Mouse (Mus musculus) neural tube, embryonic 15.5 days (tissue): ENCODE measurements around the gene Gm21972. TPM values are rescaled to one million over a fixed set of nuclear protein-coding genes. Genes with fewer than 3 reads are reported as not detected.

Experiments used
- ATAC-seq: fragments of 200-750 bp; cut with Nextera tagmentation; 2 replicates; pipeline ENCODE4 v1.8.0; 2017; ENCODE audit warnings: mild to moderate bottlenecking, moderate TSS enrichment, moderate library complexity; ENCODE audit not compliant: low FRiP score
- H3K27ac ChIP-seq: fragments of 300-500 bp; sonication (generic); replicated peaks from 2 replicates; pipeline ENCODE4 v1.5.1; 2015; ENCODE audit warnings: mild to moderate bottlenecking, inconsistent platforms
- H3K27me3 ChIP-seq: fragments of 300-500 bp; sonication (generic); replicated peaks from 2 replicates; pipeline ENCODE4 v1.6.1; 2015; ENCODE audit warnings: inconsistent platforms
- H3K36me3 ChIP-seq: fragments of 300-500 bp; sonication (generic); 2 replicates; pipeline ENCODE4 v1.6.1; 2015; ENCODE audit warnings: inconsistent platforms
- H3K4me1 ChIP-seq: fragments of 300-500 bp; sonication (generic); 2 replicates; pipeline ENCODE4 v1.6.1; 2015; ENCODE audit warnings: inconsistent platforms
- H3K4me2 ChIP-seq: fragments of 300-500 bp; sonication (generic); 2 replicates; pipeline ENCODE4 v1.6.1; 2015; ENCODE audit warnings: inconsistent platforms, mild to moderate bottlenecking, moderate library complexity
- H3K4me3 ChIP-seq: fragments of 300-500 bp; sonication (generic); replicated peaks from 2 replicates; pipeline ENCODE4 v1.5.1; 2015; ENCODE audit warnings: mild to moderate bottlenecking, inconsistent platforms
- H3K9ac ChIP-seq: fragments of 300-500 bp; sonication (generic); replicated peaks from 2 replicates; pipeline ENCODE4 v1.6.1; 2015; ENCODE audit warnings: mild to moderate bottlenecking, inconsistent platforms
- H3K9me3 ChIP-seq: fragments of 300-500 bp; sonication (generic); replicated peaks from 2 replicates; pipeline ENCODE4 v1.6.1; 2016; ENCODE audit warnings: inconsistent platforms
- WGBS: fragments of 180-500 bp; shearing (Covaris S2); methylation state at CpG from one replicate; pipeline ENCODE4 v1.1.7; 2015; ENCODE audit warnings: mixed read lengths; 5-methylcytosine and 5-hydroxymethylcytosine counted together
- polyA plus RNA-seq: library from polyadenylated mRNA; unstranded; fragments of >200 nt; fragmentation: Nextera tagmentation; extraction: Ambion mirVana; gene quantifications from 2 replicates; pipeline ENCODE4 v1.2.1, GENCODE M21; 2015

Gene Gm21972
- polyA plus RNA-seq = 1.2 TPM in 1 of 2 replicates, not detected in the other

DNA sequence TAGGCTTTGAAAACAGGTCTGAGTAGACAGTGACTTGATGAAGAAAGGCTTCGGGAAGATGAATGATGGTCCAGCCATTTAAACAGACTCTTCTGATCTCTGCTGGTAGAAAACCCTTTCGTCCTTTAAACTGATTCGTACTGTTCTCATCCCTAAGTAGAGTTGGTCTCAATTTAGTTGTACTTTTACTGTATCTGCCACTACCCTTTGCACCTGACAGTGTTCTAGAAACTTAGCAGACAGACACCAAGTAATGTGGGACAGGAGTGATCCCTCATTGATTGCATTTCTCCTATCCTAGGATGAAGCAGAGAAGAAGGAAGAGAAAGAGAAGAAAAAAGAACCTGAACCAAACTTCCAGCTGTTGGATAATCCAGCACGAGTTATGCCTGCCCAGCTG lies at the start of gene Gm21972:
Gene Gm21972, plus strand, starts transcription at position 301 of the 400 bp plus-strand sequence.
- Histone ChIP-seq H3K4me1 (no peaks in the 10 kb centered on the region), H3K36me3 (peaks cover 80% of the 10 kb centered on the region), H3K4me3 (no peak within 1 kb of the TSS), H3K9ac (no peak within 1 kb of the TSS), H3K27ac (no peak within 1 kb of the TSS), H3K27me3 (no peaks in the 10 kb centered on the region), H3K9me3 (no peaks in the 10 kb centered on the region), H3K4me2 (no peak within 1 kb of the TSS)
- 96% methylated on average over 4 of the region's 4 CpGs for WGBS
- no peak for ATAC-seq

DNA sequence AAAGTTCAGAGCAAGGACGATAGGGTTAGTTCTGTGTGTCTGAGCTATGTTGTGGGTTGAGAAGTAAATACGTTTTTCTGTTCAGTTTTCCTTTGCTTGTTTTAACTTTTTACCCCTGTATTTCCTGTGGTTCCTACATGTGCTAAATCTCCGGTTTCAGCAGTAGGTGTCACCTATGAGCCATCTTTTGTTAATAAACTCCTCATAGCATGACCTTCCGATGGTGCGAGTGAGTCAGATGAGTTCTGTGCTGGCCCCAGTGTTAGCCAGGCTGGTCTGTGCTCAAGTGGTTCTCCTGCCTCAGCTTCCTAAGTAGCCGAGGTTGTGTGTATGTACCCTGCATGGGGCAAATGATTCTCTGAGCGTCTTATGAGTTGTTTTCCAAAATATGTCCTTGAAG lies 39.0 kb upstream of the Gm21972 start:
- no peak for ATAC-seq
- Histone ChIP-seq H3K9ac (no peak overlapping the region), H3K4me2 (no peak overlapping the region), H3K4me1 (no peaks in the 10 kb centered on the region), H3K36me3 (peaks cover 67% of the 10 kb centered on the region), H3K27ac (no peak overlapping the region), H3K4me3 (no peak overlapping the region), H3K27me3 (no peaks in the 10 kb centered on the region), H3K9me3 (no peaks in the 10 kb centered on the region)
- 88% methylated on average over 7 of the region's 7 CpGs for WGBS

DNA sequence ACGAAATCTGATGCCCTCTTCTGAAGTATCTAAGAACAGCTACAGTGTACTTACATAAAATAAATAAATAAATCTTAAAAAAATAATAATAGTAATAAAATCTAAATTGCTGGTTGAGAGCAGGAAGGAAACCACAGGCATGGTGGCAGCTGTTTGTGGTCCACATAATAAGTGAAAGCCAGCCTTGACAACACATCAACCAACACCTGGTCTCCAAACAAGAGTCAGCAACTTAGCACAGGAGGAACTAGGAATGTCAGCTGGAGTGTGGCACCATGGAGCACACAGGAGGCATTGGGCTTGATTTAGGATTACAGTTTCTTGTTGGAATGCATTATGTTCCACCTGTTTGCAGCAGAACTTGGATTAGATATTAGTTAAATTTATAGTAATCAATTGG lies 28.4 kb upstream of the Gm21972 start:
- H3K36me3 ChIP-seq = 0 out of 2 replicates have a peak, but pooled peaks cover 2% of the 10 kb centered on the region
- H3K4me1 ChIP-seq = no peaks in the 10 kb centered on the region
- no peaks in the 10 kb centered on the region for H3K9me3 ChIP-seq
- no peak overlapping the region for H3K27ac ChIP-seq
- no peak overlapping the region for H3K4me3 ChIP-seq
- no peak overlapping the region for H3K9ac ChIP-seq
- 100% methylated on average over 1 of the region's 1 CpGs for WGBS
- no peak overlapping the region for H3K4me2 ChIP-seq
- no peak for ATAC-seq
- H3K27me3 ChIP-seq = no peaks in the 10 kb centered on the region

GRCm38 (mm10) chr1:86111779-86112178 lies 21.7 kb upstream of the Gm21972 start, which contains the start of gene Htr2b:
Gene Htr2b, minus strand, starts transcription at chr1:86111970.
- H3K9ac ChIP-seq = no peak within 1 kb of the TSS
- WGBS = 56% methylated on average over 6 of the region's 6 CpGs
- H3K9me3 ChIP-seq = no peaks in the 10 kb centered on the region
- H3K4me2 ChIP-seq = no peak within 1 kb of the TSS
- H3K36me3 ChIP-seq = peaks cover 7% of the 10 kb centered on the region
- no peak within 1 kb of the TSS for H3K27ac ChIP-seq
- no peaks in the 10 kb centered on the region for H3K27me3 ChIP-seq
- no peak for ATAC-seq
- no peak within 1 kb of the TSS for H3K4me3 ChIP-seq
- H3K4me1 ChIP-seq = no peaks in the 10 kb centered on the region

GRCm38 (mm10) chr1:86114141-86114540 lies 19.3 kb upstream of the Gm21972 start:
- no peak overlapping the region for H3K9ac ChIP-seq
- H3K9me3 ChIP-seq = no peaks in the 10 kb centered on the region
- no peak overlapping the region for H3K27ac ChIP-seq
- H3K4me2 ChIP-seq = no peak overlapping the region
- 93% methylated on average over 3 of the region's 3 CpGs for WGBS
- H3K4me3 ChIP-seq = no peak overlapping the region
- H3K27me3 ChIP-seq = no peaks in the 10 kb centered on the region
- peaks cover 26% of the 10 kb centered on the region for H3K36me3 ChIP-seq
- H3K4me1 ChIP-seq = no peaks in the 10 kb centered on the region
- ATAC-seq = no peak

- H3K27ac ChIP-seq = no peak overlapping the region
- no peak overlapping the region for H3K9ac ChIP-seq
- no peaks in the 10 kb centered on the region for H3K4me1 ChIP-seq
- H3K4me3 ChIP-seq = no peak overlapping the region
- H3K36me3 ChIP-seq = peaks cover 49% of the 10 kb centered on the region
- H3K4me2 ChIP-seq = no peak overlapping the region
- H3K27me3 ChIP-seq = no peaks in the 10 kb centered on the region
- WGBS = 90% methylated on average over 4 of the region's 4 CpGs
- H3K9me3 ChIP-seq = no peaks in the 10 kb centered on the region
- no peak for ATAC-seq
These were observed 13.9 kb upstream of the Gm21972 start for GRCm38 (mm10) chr1:86119549-86119948.

DNA sequence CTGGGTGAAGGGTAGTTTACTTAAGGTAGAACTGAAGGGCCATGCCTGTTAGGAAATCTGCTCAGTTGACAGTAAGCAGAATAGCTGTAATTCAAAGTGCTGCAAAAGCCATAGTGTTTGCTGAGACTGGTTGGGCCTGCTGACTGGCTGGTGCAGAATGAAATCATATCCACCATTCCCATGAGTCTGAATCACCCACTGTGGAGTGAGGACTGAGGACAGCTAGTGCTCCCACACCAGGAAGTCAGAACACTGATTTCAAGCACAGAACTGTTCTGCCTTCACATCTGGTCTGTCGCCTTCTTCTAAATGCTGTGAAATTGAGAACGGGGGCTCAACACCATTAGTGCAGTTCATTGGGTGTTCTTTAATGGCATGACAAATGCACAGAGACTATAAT lies 7.4 kb upstream of the Gm21972 start:
- no peak overlapping the region for H3K4me2 ChIP-seq
- no peak for ATAC-seq
- no peak overlapping the region for H3K4me3 ChIP-seq
- H3K9ac ChIP-seq = no peak overlapping the region
- H3K27me3 ChIP-seq = no peaks in the 10 kb centered on the region
- no peaks in the 10 kb centered on the region for H3K9me3 ChIP-seq
- H3K36me3 ChIP-seq = peaks cover 65% of the 10 kb centered on the region
- no peak overlapping the region for H3K27ac ChIP-seq
- no peaks in the 10 kb centered on the region for H3K4me1 ChIP-seq
- 93% methylated on average over 2 of the region's 2 CpGs for WGBS

- ATAC-seq = no peak
- Histone ChIP-seq H3K9me3 (no peaks in the 10 kb centered on the region), H3K4me2 (no peak overlapping the region), H3K4me3 (no peak overlapping the region), H3K4me1 (no peaks in the 10 kb centered on the region), H3K27ac (no peak overlapping the region), H3K36me3 (peaks cover 75% of the 10 kb centered on the region), H3K27me3 (no peaks in the 10 kb centered on the region), H3K9ac (no peak overlapping the region)
- whole genome bisulfite sequencing = 88% methylated on average over 6 of the region's 6 CpGs
These were observed 1.9 kb downstream of the Gm21972 start for GRCm38 (mm10) chr1:86135315-86135714.

DNA sequence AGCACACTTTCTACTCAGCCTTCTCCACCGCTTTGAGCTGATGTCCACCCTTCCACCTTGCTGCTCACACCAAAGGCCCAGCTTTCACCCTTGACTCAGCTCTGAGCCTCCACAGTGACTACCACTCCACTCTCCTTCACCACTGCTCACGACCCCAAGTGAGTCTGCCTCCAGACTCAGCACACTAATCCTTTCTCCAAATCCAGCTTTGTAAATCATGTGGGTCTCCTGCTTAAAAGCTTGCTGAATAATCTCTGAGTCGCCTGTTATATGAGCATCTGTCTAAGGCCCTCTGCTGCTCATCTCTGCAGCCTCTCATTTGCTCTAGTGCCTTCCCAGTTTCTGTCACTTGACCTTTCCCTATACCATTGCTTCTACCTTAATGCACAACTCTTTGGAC lies 7.6 kb downstream of the Gm21972 start:
- Histone ChIP-seq H3K4me1 (no peaks in the 10 kb centered on the region), H3K36me3 (peaks cover 52% of the 10 kb centered on the region), H3K27me3 (no peaks in the 10 kb centered on the region), H3K9ac (no peak overlapping the region), H3K4me2 (no peak overlapping the region), H3K27ac (no peak overlapping the region), H3K4me3 (no peak overlapping the region), H3K9me3 (no peaks in the 10 kb centered on the region)
- ATAC-seq = no peak
- WGBS = 96% methylated on average over 3 of the region's 3 CpGs

DNA sequence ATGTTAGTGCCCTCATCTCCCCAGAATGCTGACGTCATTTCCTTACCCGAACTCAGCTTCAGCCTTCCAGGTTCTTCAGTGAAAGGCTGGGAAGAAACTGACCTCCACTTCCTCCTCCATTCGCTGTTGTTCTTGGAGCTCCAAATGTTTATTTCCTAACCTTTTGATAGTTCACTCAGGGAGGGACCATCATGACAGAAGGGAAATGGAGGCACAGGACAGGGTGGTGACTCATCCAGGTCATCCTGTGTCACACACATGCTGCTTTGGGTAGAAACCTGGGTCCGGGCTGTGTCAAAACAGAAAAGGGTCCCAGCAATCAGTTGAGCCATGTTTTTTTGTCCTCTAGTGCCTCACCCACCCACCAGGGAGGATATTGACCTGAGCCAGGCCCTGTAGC lies 9.7 kb downstream of the Gm21972 start:
- H3K9me3 ChIP-seq = no peaks in the 10 kb centered on the region
- H3K4me3 ChIP-seq = no peak overlapping the region
- H3K27me3 ChIP-seq = no peaks in the 10 kb centered on the region
- ATAC-seq = no peak
- peaks cover 34% of the 10 kb centered on the region for H3K36me3 ChIP-seq
- H3K4me2 ChIP-seq = no peak overlapping the region
- H3K9ac ChIP-seq = no peak overlapping the region
- no peak overlapping the region for H3K27ac ChIP-seq
- WGBS = 84% methylated on average over 4 of the region's 4 CpGs
- H3K4me1 ChIP-seq = no peaks in the 10 kb centered on the region

DNA sequence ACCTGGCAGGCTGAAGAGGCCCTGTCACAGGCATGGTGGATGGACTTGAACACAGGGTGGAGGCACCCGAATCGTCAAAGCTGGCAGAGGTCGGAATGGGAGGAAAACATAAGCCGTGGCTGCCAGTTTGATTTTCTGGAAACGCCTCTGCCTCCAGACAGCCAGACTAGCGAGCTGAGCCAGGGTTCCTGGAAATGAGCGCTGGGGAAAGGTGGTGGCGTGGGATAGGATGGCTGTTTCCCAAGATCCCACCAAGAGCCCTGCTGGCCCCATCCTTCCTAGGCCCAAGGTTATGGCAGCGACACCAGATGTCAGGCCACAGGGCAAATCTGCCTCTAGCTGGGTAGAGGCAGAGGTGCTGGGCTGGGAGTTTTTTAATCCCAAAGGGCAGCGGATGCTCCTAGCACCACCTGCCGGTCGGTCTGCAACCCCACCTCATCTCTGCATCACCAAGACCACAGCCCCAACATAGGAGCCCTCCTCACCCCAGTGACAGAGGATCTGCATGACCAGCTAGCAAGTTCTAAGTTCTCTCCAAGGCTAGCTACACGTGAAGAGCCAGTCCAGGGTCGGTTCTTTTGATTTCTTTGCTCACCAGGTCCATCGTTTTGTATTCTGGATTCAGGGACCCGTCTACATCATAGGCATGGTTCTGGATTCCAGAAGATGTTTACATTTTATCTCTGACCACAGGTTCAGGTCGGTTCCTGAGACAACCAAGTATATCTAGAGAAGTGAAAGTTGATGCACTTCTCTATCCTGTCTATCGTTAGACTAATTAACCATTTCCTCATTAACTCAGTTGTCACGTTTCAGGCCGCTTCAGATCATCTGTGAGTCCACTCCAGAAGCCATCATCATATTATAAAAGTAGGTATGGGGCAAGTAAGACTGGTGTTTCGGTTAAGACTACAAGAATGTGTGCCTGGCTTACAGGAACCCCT lies 10.8 kb downstream of the Gm21972 start:
- Histone ChIP-seq H3K36me3 (peaks cover 25% of the 10 kb centered on the region; the same call in 1 of the 2 replicates), H3K27ac (no peak overlapping the region), H3K9me3 (no peaks in the 10 kb centered on the region), H3K9ac (no peak overlapping the region), H3K4me2 (no peak overlapping the region), H3K4me1 (no peaks in the 10 kb centered on the region), H3K27me3 (no peaks in the 10 kb centered on the region), H3K4me3 (no peak overlapping the region)
- ATAC-seq = no peak
- WGBS = 81% methylated on average over 21 of the region's 21 CpGs

GRCm38 (mm10) chr1:86146293-86146692 lies 12.9 kb downstream of the Gm21972 start:
- H3K27ac ChIP-seq = no peak overlapping the region
- H3K4me2 ChIP-seq = no peak overlapping the region
- no peak overlapping the region for H3K4me3 ChIP-seq
- WGBS = 75% methylated on average over 5 of the region's 5 CpGs
- no peaks in the 10 kb centered on the region for H3K9me3 ChIP-seq
- no peak for ATAC-seq
- peaks cover 11% of the 10 kb centered on the region; the same call in 1 of the 2 replicates for H3K36me3 ChIP-seq
- no peaks in the 10 kb centered on the region for H3K4me1 ChIP-seq
- H3K27me3 ChIP-seq = no peaks in the 10 kb centered on the region
- H3K9ac ChIP-seq = no peak overlapping the region
